Mouse (Mus musculus) MN1 (cell line): ENCODE measurements at regions not wholly inside any gene's neighbourhood (a gene's known extent, or its start where the extent isn't known, plus 50 kb on each side); places are given as distances from the start of the nearest gene placed in this dataset.

Experiments
- DNase-seq: peaks from one replicate; pipeline ENCODE4 v3.0.0-alpha.2; 2016; ENCODE audit warnings: low spot score

DNA sequence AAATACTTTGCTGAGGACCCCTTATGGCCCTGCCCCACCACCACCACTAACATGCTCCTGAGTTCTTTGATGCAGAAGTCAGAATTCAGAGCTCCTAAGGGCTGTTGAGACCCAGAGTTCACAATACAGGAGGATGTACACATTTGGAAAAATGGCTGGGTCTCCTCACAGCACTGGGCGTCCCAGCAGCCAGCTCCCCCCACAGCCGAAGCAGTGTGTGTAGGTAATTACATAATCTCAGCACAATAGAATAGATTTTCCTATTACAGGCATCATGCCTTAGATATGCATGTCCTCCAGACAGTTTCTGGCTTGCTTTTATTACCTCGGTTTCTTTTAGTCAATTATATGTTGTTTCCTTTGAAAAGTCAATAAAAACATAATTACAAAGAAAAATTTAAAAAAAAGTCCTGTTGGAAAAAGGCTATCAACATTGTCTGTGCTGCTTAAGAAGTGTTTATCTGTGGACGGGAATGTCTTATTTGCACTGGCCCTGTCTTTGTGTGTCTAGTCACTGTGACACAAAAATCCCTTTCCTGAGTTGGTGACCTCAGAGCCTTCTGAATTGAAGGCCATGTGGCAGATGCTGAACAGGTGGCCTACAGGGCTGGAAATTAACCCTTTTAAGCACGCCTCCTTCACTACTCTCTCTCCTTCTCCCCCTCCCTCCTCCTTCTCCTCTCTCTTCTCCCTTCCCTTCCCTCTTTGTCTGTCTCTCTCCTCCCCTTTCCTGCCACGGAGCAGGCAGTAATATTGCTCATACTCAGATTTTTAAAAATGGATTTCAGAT, 339.9 kb upstream of the Gm10131 start:
- DNase-seq = peak; percentile 73

DNA sequence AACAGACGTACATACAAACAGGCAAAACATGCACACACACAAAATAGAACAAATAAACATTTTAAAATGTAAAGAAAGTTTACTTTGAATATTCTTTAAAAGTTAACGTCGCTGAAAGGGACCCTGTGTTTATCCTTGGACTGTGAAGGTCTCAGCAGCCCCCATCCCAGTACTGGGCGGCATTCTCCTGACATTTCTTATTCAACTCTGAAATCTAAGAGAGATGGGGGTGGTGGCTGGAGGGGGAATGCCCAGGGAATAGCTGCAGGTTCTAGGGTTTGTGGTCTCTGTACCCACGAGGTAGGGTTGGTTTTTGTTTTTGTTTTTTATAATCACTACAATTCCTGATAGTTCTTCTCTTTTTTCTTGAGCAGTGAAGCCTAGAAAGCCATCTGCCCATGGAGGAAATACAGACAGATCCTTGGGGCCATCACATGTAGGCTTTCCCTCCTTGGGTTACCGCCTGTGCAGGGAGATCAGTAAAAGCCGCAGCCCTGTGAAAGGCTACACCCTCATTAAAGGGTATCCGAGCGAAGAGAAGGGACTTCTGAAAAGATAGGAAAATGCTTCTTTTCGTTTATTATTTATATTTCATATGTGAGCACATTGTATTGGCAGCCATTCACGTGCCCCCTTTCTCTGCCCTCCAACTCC, 338.0 kb upstream of the Gm10131 start:
- DNase-seq = no peak

GRCm38 (mm10) chr8:34447880-34448830, 336.6 kb upstream of the Gm10131 start:
- DNase-seq = no peak

- DNase-seq = no peak
Measured at GRCm38 (mm10) chr8:34442688-34443087, 331.2 kb upstream of the Gm10131 start.

DNA sequence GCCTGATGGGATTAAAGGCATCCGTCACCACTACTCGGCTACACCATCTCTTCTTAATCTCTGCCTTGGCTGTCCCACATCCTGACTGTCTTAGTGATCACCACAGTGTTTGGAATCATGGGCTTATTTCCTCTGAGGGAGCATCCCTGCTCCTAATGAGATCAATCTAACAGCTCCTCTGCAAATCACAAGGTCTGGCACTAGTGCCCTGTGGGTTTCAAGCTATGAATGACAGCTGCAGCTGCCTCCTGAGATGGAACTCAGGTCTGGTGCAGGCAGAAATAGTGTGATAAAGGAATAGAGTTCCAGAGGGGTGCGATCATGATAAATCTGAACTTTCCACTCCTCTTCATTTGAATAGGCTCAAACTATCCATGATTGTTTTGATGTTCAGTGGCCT, 330.2 kb upstream of the Gm10131 start:
- no peak for DNase-seq

- no peak for DNase-seq
Measured at GRCm38 (mm10) chr8:34440771-34441170, 329.2 kb upstream of the Gm10131 start.

DNA sequence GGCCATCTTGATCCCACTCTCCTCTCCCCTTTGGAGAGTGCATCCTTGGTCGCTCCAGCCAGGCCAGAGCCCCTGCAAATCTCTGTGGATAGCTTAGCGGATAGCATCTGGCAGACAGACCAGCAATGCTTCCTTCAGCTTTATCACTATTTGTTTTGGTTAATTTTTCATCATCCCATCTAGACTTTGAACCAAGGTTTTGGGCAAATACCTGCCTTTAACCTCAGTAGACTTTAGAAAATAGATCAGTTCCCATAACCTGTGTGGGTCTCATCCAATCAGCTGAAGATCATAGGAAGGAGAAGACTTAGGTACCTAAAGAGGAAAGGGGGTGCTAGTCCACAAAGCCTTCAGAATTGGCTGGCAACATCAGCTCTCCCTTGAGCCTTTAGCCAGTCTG, 327.2 kb upstream of the Gm10131 start:
- no peak for DNase-seq

DNA sequence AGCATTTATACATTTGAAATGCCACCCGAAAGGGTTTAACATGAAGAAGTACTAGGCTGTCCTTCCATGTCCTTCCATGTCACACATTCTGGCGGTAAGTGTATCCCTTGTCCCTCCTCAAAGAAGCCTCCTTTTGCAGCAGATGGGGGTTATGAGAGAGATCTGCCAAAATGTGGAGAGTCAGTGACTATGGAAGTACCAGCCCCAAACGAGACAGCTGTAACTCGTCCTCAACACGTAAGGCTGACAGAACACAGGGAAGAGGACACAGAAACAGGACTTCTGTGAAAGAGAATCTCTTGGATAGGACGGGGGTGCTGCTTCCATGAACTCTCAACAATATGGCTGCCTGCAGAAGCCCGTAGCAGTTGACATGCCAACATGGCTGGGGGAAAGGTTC, 320.4 kb upstream of the Gm10131 start:
- no peak for DNase-seq

- no peak for DNase-seq
Measured at GRCm38 (mm10) chr8:34429231-34429630, 317.7 kb upstream of the Gm10131 start.

DNA sequence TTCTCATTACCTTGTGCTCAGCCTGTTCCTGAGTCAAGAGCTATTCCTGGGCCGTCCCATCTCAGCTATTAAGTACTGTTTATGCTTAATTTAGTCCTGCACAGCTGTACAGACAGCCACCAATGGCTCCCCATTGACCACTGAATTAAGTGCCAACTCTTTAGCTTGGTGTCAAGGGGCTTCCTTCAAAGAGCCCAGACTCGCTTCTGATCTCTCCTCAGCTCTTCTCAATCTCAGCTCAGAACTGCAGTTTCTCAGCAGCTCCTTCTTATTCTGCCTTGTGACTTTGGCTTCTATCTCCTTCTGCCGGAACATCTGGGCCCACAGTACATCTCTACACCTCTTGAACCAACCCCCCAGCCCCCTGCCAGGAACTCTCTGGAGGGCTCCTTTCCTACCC, 290.0 kb upstream of the Gm10131 start:
- no peak for DNase-seq

GRCm38 (mm10) chr8:34398914-34399813, 287.6 kb upstream of the Gm10131 start:
- no peak for DNase-seq

DNA sequence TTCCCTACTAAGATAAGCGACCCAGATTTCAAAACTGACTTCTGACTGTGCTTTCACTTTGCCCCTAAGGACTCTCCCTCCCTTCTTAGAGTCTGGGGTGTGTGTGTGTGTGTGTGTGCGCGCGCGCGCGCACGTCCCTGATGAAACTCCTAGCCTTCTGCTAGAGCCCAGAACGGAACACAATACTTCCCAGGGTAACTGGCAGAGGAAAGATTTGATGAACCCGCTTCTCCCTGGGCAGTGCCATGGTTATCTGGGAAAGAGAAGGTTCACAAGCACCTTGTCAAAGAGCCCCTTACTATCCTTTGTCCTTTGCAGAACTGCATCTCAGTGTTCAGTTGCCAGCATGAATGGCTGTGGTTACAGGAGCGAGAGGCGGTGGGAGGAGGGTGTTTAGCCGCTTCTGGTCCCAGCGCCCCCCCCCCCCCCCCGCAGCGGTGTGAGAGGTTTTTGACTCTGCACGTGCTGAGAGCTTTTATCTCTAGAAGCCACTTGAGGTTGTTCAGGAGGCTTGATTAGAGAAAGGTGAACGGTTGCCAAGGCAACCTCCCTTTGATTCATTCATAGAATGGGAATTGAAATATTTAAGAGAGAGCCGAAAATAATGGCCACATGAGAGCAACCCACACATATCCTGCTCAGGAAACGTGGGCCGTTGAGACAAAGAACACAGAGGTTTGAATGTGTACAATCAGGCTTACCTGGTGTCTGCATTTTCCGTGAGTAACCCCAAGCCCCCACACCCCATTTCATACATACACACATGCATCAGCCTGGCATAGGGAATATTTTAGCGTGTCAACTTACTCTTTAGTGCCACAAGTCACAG, 286.3 kb upstream of the Gm10131 start:
- peak; percentile 56 for DNase-seq

GRCm38 (mm10) chr8:34397225-34397582, 285.7 kb upstream of the Gm10131 start:
- peak; percentile 47 for DNase-seq

- no peak for DNase-seq
Measured at GRCm38 (mm10) chr8:34392981-34393828, 281.7 kb upstream of the Gm10131 start.

- no peak for DNase-seq
Measured at GRCm38 (mm10) chr8:34392208-34392980, 280.9 kb upstream of the Gm10131 start.

DNA sequence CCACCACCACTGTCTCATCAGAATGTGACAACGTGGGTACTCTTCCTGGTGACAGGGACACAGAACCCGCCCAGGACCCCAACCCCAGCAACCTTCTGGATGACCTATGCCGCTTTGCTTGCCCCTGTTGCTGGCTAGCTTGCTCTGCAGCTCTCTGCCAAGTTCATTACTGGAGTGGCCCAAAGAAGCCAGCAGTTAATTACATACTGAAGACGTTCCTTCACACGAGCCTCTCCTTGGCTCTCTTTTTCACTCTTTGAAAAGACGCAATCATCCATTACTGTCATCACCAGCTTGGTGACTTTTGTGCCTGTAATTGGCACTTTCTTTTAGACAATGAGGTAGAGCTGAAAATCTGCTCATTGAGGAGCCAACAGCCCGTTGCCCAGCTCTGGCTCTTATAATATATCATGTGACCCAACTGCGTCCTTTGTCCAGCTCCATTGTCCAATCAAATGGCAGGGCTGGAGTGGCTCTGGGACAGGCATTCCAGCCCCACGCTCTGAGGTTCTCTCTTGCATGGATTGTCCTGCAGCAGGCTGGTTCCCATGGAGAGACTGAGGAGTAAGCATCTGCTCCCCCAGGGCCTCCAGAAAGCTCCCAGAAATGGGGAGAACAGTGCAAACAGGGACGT, 274.4 kb upstream of the Gm10131 start:
- no peak for DNase-seq

- peak; percentile 25 for DNase-seq
Measured at GRCm38 (mm10) chr8:34380615-34381014, 269.1 kb upstream of the Gm10131 start.

DNA sequence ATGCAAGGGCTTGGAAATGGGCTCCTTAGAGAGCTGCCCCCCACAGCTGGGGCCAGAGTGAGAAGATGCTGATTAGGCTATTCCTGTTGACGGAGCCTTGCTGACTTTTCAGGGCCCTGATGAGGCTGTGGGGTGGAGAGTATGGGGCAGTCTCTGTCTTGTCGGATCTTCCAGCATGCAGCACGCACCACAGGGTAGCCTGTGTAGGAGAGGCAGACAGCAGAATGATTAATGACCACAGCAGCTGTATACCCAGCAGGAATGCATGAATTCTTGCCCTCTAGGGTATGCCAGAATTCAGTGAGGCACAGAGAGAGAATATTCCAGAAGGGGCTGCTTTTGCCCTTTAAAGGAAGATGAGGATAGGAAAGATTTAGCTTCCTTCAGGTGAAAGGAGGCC, 265.6 kb upstream of the Gm10131 start:
- DNase-seq = no peak
